Mouse (Mus musculus) heart, embryonic 12.5 days (tissue): ENCODE data around the gene Afap1l2. TPM values are rescaled to one million over a fixed set of nuclear protein-coding genes. Genes with fewer than 3 reads are reported as not detected.

ENCODE experiments used
- ATAC-seq: fragments of 200-750 bp; cut with Nextera tagmentation; 2 replicates; pipeline ENCODE4 v1.8.0; 2017; ENCODE audit warnings: moderate TSS enrichment, moderate library complexity; ENCODE audit not compliant: insufficient number of reproducible peaks, low FRiP score
- H3K27ac ChIP-seq: fragments of 300-500 bp; sonication (generic); 2 replicates; pipeline ENCODE4 v1.5.1; 2016; ENCODE audit warnings: mild to moderate bottlenecking, moderate library complexity; ENCODE audit not compliant: poor library complexity, severe bottlenecking
- H3K27me3 ChIP-seq: fragments of 300-500 bp; sonication (generic); replicated peaks from 2 replicates; pipeline ENCODE4 v1.6.1; 2016; ENCODE audit warnings: mild to moderate bottlenecking, moderate library complexity
- H3K36me3 ChIP-seq: fragments of 300-500 bp; sonication (generic); 2 replicates; pipeline ENCODE4 v1.6.1; 2016; ENCODE audit warnings: mild to moderate bottlenecking, moderate library complexity
- H3K4me1 ChIP-seq: fragments of 300-500 bp; sonication (generic); replicated peaks from 2 replicates; pipeline ENCODE4 v1.6.1; 2016; ENCODE audit warnings: mild to moderate bottlenecking
- H3K4me2 ChIP-seq: fragments of 300-500 bp; sonication (generic); 2 replicates; pipeline ENCODE4 v1.6.1; 2016; ENCODE audit warnings: mild to moderate bottlenecking, moderate library complexity
- H3K4me3 ChIP-seq: fragments of 300-500 bp; sonication (generic); 2 replicates; pipeline ENCODE4 v1.5.1; 2016; ENCODE audit warnings: mild to moderate bottlenecking
- H3K9ac ChIP-seq: fragments of 300-500 bp; sonication (generic); 2 replicates; pipeline ENCODE4 v1.6.1; 2016; ENCODE audit warnings: mild to moderate bottlenecking, moderate library complexity
- H3K9me3 ChIP-seq: fragments of 300-500 bp; sonication (generic); replicated peaks from 2 replicates; pipeline ENCODE4 v1.6.1; 2016; ENCODE audit warnings: mild to moderate bottlenecking, moderate library complexity
- WGBS: fragments of 180-500 bp; shearing (Covaris S2); methylation state at CpG from one replicate; pipeline ENCODE4 v1.1.7; 2016; 5-methylcytosine and 5-hydroxymethylcytosine counted together
- polyA plus RNA-seq: library from polyadenylated mRNA; unstranded; fragments of >200 nt; fragmentation: Nextera tagmentation; extraction: Ambion mirVana; gene quantifications from 2 replicates; pipeline ENCODE4 v1.2.1, GENCODE M21; 2016

Gene Afap1l2
- polyA plus RNA-seq, 1 experiment from 2014 or later: 0.92 TPM

DNA sequence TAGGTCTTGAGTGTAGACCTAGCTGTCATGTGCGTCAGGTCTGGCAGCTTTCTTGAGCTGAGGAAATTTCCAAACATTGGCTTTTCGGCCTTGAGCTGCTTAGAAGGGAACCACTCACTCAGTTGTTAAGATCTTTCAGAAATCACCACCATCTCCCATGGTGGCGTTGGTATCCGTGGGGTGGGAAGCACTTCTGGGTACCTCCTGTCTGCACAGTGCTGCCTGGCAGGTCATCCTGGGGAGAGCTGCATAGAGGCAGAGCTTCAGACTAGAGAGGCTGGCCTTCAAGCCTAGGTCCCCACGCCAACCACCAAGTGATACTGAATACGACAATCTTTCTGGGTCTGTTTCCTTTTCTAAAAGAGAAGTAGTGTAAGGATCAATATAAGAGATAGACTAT, 21.4 kb upstream of the Afap1l2 start:
- H3K9ac ChIP-seq: no peak overlapping the region
- no peak overlapping the region for H3K4me2 ChIP-seq
- no peak overlapping the region for H3K27ac ChIP-seq
- peaks cover 3% of the 10 kb centered on the region; the same call in 1 of the 2 replicates for H3K4me1 ChIP-seq
- H3K4me3 ChIP-seq: no peak overlapping the region
- no peaks in the 10 kb centered on the region for H3K36me3 ChIP-seq
- H3K9me3 ChIP-seq: peaks cover 8% of the 10 kb centered on the region
- 83% methylated on average over 6 of the region's 6 CpGs for WGBS
- no peak for ATAC-seq
- no peaks in the 10 kb centered on the region for H3K27me3 ChIP-seq

DNA sequence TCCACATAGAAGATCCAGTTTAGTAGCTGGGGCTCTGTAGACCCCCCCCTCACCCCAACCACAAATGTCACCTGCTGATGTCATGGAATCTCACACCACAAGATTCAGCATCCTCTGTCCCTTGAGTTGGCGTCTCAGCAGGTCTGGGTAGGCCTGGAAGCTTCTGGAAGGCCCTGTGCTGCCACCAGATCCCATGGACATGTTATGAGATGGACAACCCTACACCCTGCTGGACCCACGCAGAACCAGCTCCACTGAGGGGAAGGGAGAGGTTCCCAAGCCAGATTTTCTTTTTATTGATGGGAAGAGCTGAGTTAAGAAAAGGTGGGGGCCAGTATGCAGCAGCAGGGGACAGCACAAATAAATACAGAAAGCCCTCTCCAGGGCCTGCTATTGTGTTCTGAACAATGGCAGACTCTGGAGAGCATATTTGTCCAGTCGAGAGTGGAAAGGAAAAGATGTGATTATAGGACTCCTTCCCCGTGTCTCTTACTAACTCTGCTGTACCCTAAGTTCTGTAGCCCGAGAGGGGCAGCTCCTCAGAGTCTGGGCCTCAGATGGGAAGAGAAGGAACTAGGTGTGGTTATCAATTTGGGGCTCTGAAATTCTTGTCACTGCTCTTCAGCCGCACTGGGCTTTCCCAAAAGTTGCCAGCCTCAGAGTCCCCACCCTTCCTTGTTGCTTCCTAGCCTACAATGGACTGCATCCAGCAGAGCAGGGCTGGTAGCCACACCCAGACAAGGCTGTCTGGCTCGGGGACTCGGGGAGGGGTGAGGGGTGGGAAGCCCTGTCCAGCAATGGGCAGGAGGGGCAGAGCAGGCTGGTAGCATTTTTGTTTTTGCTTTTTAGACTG, 20.5 kb upstream of the Afap1l2 start:
- Histone ChIP-seq H3K27ac (no peak overlapping the region), H3K9me3 (peaks cover 8% of the 10 kb centered on the region), H3K9ac (no peak overlapping the region), H3K27me3 (no peaks in the 10 kb centered on the region), H3K4me2 (no peak overlapping the region), H3K4me3 (no peak overlapping the region), H3K36me3 (no peaks in the 10 kb centered on the region), H3K4me1 (peaks cover 3% of the 10 kb centered on the region; the same call in 1 of the 2 replicates)
- 57% methylated on average over 8 of the region's 8 CpGs for WGBS
- no peak for ATAC-seq

DNA sequence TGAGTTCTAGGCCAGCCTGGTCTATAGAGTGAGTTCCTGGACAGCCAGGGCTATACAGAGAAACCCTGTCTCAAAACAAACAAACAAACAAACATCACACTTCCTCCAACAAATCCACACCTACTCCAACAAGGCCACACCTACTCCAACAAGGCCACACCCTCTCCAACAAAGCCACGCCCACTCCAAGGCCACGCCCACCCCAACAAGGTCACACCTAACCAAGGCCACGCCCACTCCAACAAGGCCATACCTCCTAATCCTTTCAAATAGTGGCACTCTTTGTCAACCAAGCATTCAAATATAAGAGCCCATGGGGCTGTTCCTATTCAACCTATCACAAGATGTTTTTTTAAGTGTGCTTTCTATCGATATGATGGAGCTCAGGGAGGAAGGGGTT, 18.5 kb upstream of the Afap1l2 start:
- Histone ChIP-seq H3K36me3 (no peaks in the 10 kb centered on the region), H3K9me3 (peaks cover 8% of the 10 kb centered on the region), H3K4me1 (peaks cover 3% of the 10 kb centered on the region; the same call in 1 of the 2 replicates), H3K27me3 (no peaks in the 10 kb centered on the region), H3K4me3 (no peak overlapping the region), H3K4me2 (no peak overlapping the region), H3K9ac (no peak overlapping the region), H3K27ac (no peak overlapping the region)
- no peak for ATAC-seq
- WGBS: 59% methylated on average over 4 of the region's 4 CpGs

DNA sequence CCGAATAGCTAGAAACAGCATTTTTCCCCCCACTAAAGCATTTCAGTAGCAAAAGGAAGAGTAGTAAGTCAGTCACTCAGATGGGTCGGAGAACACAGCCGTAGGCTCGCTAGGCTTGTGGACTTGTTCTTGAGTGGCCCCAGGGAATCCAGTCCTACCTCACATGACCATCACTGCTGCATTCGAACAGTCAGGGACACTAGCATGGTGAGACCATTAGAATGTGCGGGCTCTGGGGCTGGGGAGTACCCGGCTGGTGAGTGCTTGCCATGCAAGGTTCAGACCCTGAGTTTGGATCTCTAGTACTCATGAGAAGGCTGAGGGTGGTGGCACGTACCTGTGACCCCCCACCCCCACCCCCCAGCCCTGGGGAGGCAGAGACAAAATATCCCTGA, 9.8 kb upstream of the Afap1l2 start:
- H3K27me3 ChIP-seq: peaks cover 8% of the 10 kb centered on the region; the same call in 1 of the 2 replicates
- H3K9ac ChIP-seq: no peak overlapping the region
- no peak overlapping the region for H3K27ac ChIP-seq
- H3K4me3 ChIP-seq: no peak overlapping the region
- peaks cover 10% of the 10 kb centered on the region; the same call in 1 of the 2 replicates for H3K4me1 ChIP-seq
- 0 out of 2 replicates have a peak overlapping the region, but pooled peaks have one; percentile 27 for H3K4me2 ChIP-seq
- no peak for ATAC-seq
- WGBS: 70% methylated on average over 8 of the region's 8 CpGs
- no peaks in the 10 kb centered on the region for H3K36me3 ChIP-seq
- no peaks in the 10 kb centered on the region for H3K9me3 ChIP-seq

DNA sequence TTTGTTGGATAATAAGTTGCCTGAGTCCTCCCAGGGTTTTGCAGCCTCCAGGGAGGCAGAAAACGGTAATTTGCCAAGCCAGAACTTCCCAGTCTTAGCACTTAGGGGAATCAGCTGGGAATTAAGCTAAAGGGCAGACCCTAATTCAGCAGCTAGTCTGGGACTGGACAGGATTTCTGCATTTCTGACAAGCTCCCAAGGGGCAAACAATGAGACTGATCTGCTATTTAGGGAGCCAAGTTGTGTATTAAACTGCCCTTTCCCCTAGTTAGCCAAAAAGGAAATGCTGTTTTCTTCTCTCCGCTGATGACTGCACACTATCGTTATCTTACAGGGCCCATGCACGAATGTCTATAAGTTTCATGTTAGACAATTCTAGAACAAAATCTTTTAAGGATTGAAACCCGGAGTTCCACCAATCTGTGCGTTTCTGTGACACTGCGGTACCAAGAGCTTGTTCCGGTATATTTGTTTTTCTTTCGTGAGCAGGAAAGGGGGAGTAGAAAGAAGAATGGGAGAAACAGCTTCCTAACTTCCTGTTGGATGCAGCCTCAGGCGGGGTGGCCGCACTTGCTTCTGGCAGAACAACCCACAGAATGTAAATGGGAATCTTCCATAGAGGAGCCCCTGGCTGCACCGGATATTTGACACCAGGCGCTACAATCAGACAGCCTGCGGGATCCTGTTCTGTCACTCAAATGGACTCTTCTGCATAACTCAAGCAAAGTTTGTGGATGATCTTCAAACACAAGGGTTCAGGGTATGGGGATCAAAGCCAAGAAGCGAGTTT, 9.2 kb upstream of the Afap1l2 start:
- peaks cover 8% of the 10 kb centered on the region; the same call in 1 of the 2 replicates for H3K27me3 ChIP-seq
- H3K36me3 ChIP-seq: no peaks in the 10 kb centered on the region
- peak overlapping the region; percentile 27; the same call in 1 of the 2 replicates for H3K4me2 ChIP-seq
- 40% methylated on average over 15 of the region's 15 CpGs for WGBS
- no peaks in the 10 kb centered on the region for H3K9me3 ChIP-seq
- H3K9ac ChIP-seq: no peak overlapping the region
- ATAC-seq: no peak
- H3K4me3 ChIP-seq: no peak overlapping the region
- H3K4me1 ChIP-seq: peaks cover 10% of the 10 kb centered on the region; the same call in 1 of the 2 replicates
- no peak overlapping the region for H3K27ac ChIP-seq

DNA sequence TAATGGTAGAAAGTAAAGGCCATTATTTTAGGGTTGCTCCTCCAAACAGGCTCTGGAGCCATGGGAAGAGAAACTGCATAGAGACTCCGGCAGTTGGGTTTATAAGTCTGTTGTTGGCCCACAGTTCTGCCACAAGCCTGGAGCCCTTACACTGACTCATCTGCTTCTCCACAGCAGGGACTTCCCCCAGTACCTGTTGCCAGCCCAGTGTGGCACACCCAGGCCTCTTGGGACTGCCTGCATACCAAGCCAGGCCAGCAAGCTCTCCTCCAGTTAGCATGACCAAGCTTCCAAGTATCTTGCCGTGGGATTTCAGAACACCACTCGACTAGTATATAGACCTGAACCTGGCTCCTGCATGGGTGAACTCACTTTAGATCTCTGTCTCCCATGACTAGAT, 6.8 kb upstream of the Afap1l2 start:
- no peak overlapping the region for H3K27ac ChIP-seq
- no peak for ATAC-seq
- H3K27me3 ChIP-seq: peaks cover 23% of the 10 kb centered on the region
- 79% methylated on average over 3 of the region's 3 CpGs for WGBS
- H3K4me3 ChIP-seq: no peak overlapping the region
- peaks cover 10% of the 10 kb centered on the region; the same call in 1 of the 2 replicates for H3K4me1 ChIP-seq
- no peak overlapping the region for H3K9ac ChIP-seq
- H3K4me2 ChIP-seq: no peak overlapping the region
- H3K9me3 ChIP-seq: no peaks in the 10 kb centered on the region
- H3K36me3 ChIP-seq: no peaks in the 10 kb centered on the region

DNA sequence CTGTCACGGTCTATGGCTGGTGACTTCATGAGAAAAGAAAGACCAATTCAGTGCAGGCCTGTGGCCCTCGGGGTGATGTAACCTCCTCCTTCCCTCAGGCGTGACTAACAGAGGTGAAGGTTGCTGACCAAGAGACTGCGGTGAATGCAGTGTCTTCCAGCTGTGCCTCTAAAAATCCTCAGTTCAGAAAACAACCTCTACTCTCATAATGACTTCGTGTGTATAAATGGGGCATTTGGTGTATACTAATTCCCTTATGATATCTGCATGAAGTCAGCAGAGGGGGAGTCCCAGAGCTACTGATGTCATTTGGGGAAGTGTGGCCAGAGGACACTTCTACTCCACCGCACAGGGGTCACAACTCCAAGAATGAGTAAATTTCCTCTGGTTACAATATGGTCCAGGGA, 5.2 kb upstream of the Afap1l2 start:
- 57% methylated on average over 6 of the region's 6 CpGs for WGBS
- Histone ChIP-seq H3K27ac (no peak overlapping the region), H3K4me3 (no peak overlapping the region), H3K9ac (no peak overlapping the region), H3K36me3 (no peaks in the 10 kb centered on the region), H3K4me1 (peaks cover 10% of the 10 kb centered on the region; the same call in 1 of the 2 replicates), H3K4me2 (no peak overlapping the region), H3K9me3 (no peaks in the 10 kb centered on the region), H3K27me3 (peaks cover 35% of the 10 kb centered on the region)
- no peak for ATAC-seq

DNA sequence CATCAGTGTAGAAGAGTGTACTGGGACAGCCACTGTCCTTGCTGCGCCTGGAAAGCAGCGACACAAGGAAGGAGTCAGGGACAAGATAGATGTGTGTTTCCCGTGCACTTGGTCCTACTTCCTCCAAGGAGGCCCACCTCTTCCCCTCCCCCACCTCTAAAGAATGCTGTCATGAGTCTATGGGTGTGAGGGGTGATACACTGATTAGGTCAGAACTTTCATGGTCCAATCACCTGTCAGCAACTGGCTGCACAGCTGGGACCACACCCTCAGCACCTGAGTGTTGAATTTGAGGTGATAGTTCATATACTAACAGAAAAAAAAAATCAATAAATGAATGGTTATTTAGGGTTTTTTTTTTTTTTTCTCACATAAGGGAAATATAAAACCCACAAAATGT, 4.0 kb upstream of the Afap1l2 start:
- no peaks in the 10 kb centered on the region for H3K36me3 ChIP-seq
- peaks cover 44% of the 10 kb centered on the region for H3K27me3 ChIP-seq
- H3K4me1 ChIP-seq: peaks cover 9% of the 10 kb centered on the region; the same call in 1 of the 2 replicates
- no peak overlapping the region for H3K4me3 ChIP-seq
- no peak for ATAC-seq
- H3K9ac ChIP-seq: no peak overlapping the region
- WGBS: 47% methylated on average over 3 of the region's 3 CpGs
- no peak overlapping the region for H3K27ac ChIP-seq
- no peak overlapping the region for H3K4me2 ChIP-seq
- H3K9me3 ChIP-seq: no peaks in the 10 kb centered on the region

DNA sequence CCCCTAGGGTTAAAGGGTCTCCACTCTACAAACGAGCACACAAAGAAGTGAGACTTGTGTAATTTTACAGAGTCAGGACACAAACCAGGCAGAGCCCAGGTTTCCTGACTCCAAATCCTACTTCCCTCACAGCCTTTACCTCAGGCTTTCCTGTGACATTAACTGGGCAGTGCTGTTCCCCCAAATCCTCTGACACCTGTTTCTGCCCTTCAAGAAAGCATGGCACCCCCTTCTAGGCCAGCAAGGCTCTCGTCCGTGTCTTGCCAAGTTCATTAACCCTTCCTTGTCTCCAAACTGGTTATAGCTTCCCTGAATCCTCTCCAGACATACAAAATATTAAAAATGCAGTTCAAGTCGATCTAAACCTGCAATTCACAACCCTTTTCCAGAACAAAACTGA, 2.0 kb upstream of the Afap1l2 start:
- Histone ChIP-seq H3K4me1 (0 out of 2 replicates have a peak, but pooled peaks cover 5% of the 10 kb centered on the region), H3K27ac (no peak overlapping the region), H3K9ac (no peak overlapping the region), H3K9me3 (no peaks in the 10 kb centered on the region), H3K4me2 (no peak overlapping the region), H3K4me3 (no peak overlapping the region), H3K36me3 (no peaks in the 10 kb centered on the region), H3K27me3 (peaks cover 57% of the 10 kb centered on the region)
- WGBS: 47% methylated on average over 4 of the region's 4 CpGs
- ATAC-seq: no peak

DNA sequence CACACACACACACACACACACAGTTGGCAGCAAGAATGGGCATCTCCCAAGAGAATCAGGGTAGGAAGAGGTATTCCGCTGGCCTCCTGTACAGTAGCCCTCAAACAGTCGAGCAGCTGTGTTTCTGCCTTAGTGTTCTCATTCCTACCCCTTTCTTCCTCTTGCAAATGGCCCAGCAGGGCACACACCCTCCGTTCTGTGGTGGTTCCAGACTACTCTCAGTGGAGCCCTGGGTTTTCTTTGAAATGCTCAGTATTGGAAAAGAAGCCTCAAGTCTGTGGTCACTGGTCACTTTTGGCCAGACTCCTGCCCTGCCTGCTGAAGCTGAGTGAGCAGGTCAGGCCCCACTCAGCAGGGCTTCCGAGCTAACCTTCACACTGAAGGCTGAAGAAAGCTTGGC, 1.6 kb upstream of the Afap1l2 start:
- H3K9ac ChIP-seq: no peak overlapping the region
- no peak for ATAC-seq
- H3K27me3 ChIP-seq: peaks cover 60% of the 10 kb centered on the region
- no peaks in the 10 kb centered on the region for H3K36me3 ChIP-seq
- H3K4me2 ChIP-seq: no peak overlapping the region
- H3K4me3 ChIP-seq: no peak overlapping the region
- H3K4me1 ChIP-seq: 0 out of 2 replicates have a peak, but pooled peaks cover 5% of the 10 kb centered on the region
- no peaks in the 10 kb centered on the region for H3K9me3 ChIP-seq
- no peak overlapping the region for H3K27ac ChIP-seq
- WGBS: 63% methylated on average over 4 of the region's 4 CpGs

DNA sequence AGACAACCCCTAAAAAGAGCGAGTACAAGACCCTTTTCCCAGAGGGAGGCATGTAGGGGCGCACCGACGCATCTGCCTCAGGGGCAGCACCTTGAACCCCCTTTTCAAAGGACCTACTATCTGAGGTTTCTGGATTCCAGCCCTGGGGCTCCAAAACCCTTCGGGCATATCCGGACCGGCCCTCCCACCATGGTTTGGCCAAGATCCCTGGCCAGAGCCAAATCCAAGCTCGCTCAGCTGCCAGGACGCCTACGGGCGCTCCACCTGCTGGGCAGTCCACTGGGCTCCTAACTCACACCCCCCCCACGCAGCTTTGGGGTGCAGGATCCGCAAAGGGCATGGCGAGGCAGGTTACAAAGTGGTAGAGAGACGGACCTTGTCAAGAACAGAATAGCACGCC, 737 bp downstream of the Afap1l2 start:
- no peaks in the 10 kb centered on the region for H3K9me3 ChIP-seq
- no peaks in the 10 kb centered on the region for H3K36me3 ChIP-seq
- H3K27ac ChIP-seq: no peak overlapping the region
- H3K4me1 ChIP-seq: peaks cover 10% of the 10 kb centered on the region; the same call in 1 of the 2 replicates
- peaks cover 52% of the 10 kb centered on the region for H3K27me3 ChIP-seq
- ATAC-seq: no peak
- H3K4me2 ChIP-seq: peak overlapping the region; percentile 88
- H3K4me3 ChIP-seq: peak overlapping the region; percentile 53; the same call in 1 of the 2 replicates
- 78% methylated on average over 16 of the region's 16 CpGs for WGBS
- no peak overlapping the region for H3K9ac ChIP-seq
